Mouse (Mus musculus): Measurements from ENCODE around the gene Wdr1. TPM values are rescaled to one million over a fixed set of nuclear protein-coding genes. Genes with fewer than 3 reads are reported as not detected.

Gene Wdr1
- polyA plus RNA-seq, 1 experiment: 130 TPM

GRCm38 (mm10) chr5:38488673-38489615 lies 74.1 kb downstream of the Wdr1 start:
- Histone ChIP-seq H3ac (ENCODE audit: control insufficient read depth, insufficient read length) (no peak overlapping the region), H3K4me2 (ENCODE audit: low read depth) (no peak overlapping the region), H3K79me2 (ENCODE audit: control insufficient read depth, insufficient read depth) (no peaks in the 10 kb centered on the region), H3K36me3 (ENCODE audit: control insufficient read depth, insufficient read depth) (no peaks in the 10 kb centered on the region), H3K27me3 (ENCODE audit: control insufficient read depth, insufficient read depth, insufficient read length) (peaks cover 6% of the 10 kb centered on the region), H3K4me3 (no peak overlapping the region)
- no peak for TF ChIP-seq TCF12 (IDR thresholded peaks at IDR 0.05; ENCODE audit: insufficient read depth, poor library complexity, severe bottlenecking)
- TF ChIP-seq CEBPB (IDR thresholded peaks at IDR 0.05; ENCODE audit: insufficient read depth, poor library complexity, severe bottlenecking): no peak

DNA sequence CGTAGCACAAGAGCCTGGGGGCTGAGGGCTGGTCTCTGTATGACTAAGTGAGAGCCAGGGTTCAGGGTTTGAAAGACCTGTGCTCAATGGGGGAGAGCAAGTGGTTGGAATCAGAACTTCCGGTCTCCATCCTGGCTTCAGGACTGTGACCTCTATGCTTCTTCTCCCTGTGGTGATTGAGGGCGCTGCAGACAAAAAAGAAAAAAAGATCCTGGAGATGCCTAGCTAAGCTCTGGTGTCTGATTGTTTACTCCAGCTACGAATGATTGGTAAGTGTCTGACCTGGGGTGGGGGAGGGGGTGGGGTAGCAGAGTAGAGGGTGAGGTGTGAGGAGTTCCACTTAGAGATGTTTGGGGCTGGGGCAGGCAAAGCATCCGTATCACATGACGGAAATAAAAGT lies 75.0 kb downstream of the Wdr1 start:
- Histone ChIP-seq H3K4me2 (ENCODE audit: low read depth) (no peak overlapping the region), H3K27me3 (ENCODE audit: control insufficient read depth, insufficient read depth, insufficient read length) (peaks cover 6% of the 10 kb centered on the region), H3K79me2 (ENCODE audit: control insufficient read depth, insufficient read depth) (no peaks in the 10 kb centered on the region), H3K4me3 (no peak overlapping the region), H3K36me3 (ENCODE audit: control insufficient read depth, insufficient read depth) (no peaks in the 10 kb centered on the region), H3ac (ENCODE audit: control insufficient read depth, insufficient read length) (no peak overlapping the region)
- TF ChIP-seq POLR2AphosphoS2 (IDR thresholded peaks at IDR 0.05; ENCODE audit: insufficient read length, low read depth): no peak
- TF ChIP-seq TCF12 (IDR thresholded peaks at IDR 0.05; ENCODE audit: insufficient read depth, poor library complexity, severe bottlenecking): no peak
- no peak for TF ChIP-seq REST (IDR thresholded peaks at IDR 0.05; ENCODE audit: insufficient read depth, insufficient read length)
- TF ChIP-seq SRF (IDR thresholded peaks at IDR 0.05; ENCODE audit: control insufficient read depth, insufficient read length, low read depth): no peak
- no peak for TF ChIP-seq USF1 (IDR thresholded peaks at IDR 0.05; ENCODE audit: low read depth)
- no peak for TF ChIP-seq MAX (IDR thresholded peaks at IDR 0.05; ENCODE audit: low read depth)
- TF ChIP-seq POLR2A (IDR thresholded peaks at IDR 0.05; ENCODE audit: insufficient read length, low read depth): no peak
- TF ChIP-seq MYOD1 (IDR thresholded peaks at IDR 0.05; ENCODE audit: control insufficient read depth in 1 of 3, insufficient read length in 2 of 3, low read depth in 2 of 3): no peak
- TF ChIP-seq CEBPB (IDR thresholded peaks at IDR 0.05; ENCODE audit: insufficient read depth, poor library complexity, severe bottlenecking): no peak
- no peak for TF ChIP-seq E2F4 (IDR thresholded peaks at IDR 0.05; ENCODE audit: insufficient read depth)
- TF ChIP-seq TCF3 (IDR thresholded peaks at IDR 0.05; ENCODE audit: insufficient read length, low read depth): no peak
- TF ChIP-seq MYOG (IDR thresholded peaks at IDR 0.05; ENCODE audit: control insufficient read depth in 1 of 3, insufficient read depth in 1 of 3, insufficient read length in 2 of 3, low read depth in 2 of 3): no peak

- no peak overlapping the region for H3ac ChIP-seq (ENCODE audit: control insufficient read depth, insufficient read length)
- no peak for TF ChIP-seq CEBPB (IDR thresholded peaks at IDR 0.05; ENCODE audit: insufficient read depth, poor library complexity, severe bottlenecking)
- TF ChIP-seq POLR2AphosphoS2 (IDR thresholded peaks at IDR 0.05; ENCODE audit: insufficient read length, low read depth): no peak
- no peak for TF ChIP-seq REST (IDR thresholded peaks at IDR 0.05; ENCODE audit: insufficient read depth, insufficient read length)
- no peak for TF ChIP-seq SRF (IDR thresholded peaks at IDR 0.05; ENCODE audit: control insufficient read depth, insufficient read length, low read depth)
- no peak for TF ChIP-seq MYOG (IDR thresholded peaks at IDR 0.05; ENCODE audit: control insufficient read depth in 1 of 3, insufficient read depth in 1 of 3, insufficient read length in 2 of 3, low read depth in 2 of 3)
- no peak for TF ChIP-seq MAX (IDR thresholded peaks at IDR 0.05; ENCODE audit: low read depth)
- TF ChIP-seq POLR2A (IDR thresholded peaks at IDR 0.05; ENCODE audit: insufficient read length, low read depth): no peak
- no peak for TF ChIP-seq E2F4 (IDR thresholded peaks at IDR 0.05; ENCODE audit: insufficient read depth)
- no peak for TF ChIP-seq MYOD1 (IDR thresholded peaks at IDR 0.05; ENCODE audit: control insufficient read depth in 1 of 3, insufficient read length in 2 of 3, low read depth in 2 of 3)
- no peak for TF ChIP-seq TCF3 (IDR thresholded peaks at IDR 0.05; ENCODE audit: insufficient read length, low read depth)
- TF ChIP-seq TCF12 (IDR thresholded peaks at IDR 0.05; ENCODE audit: insufficient read depth, poor library complexity, severe bottlenecking): no peak
- no peak for TF ChIP-seq USF1 (IDR thresholded peaks at IDR 0.05; ENCODE audit: low read depth)
- no peak overlapping the region for H3K4me3 ChIP-seq
- H3K79me2 ChIP-seq (ENCODE audit: control insufficient read depth, insufficient read depth): no peaks in the 10 kb centered on the region
- no peak overlapping the region for H3K4me2 ChIP-seq (ENCODE audit: low read depth)
- H3K27me3 ChIP-seq (ENCODE audit: control insufficient read depth, insufficient read depth, insufficient read length): peaks cover 6% of the 10 kb centered on the region
- no peaks in the 10 kb centered on the region for H3K36me3 ChIP-seq (ENCODE audit: control insufficient read depth, insufficient read depth)
These were observed 75.8 kb downstream of the Wdr1 start for GRCm38 (mm10) chr5:38487247-38487646.

DNA sequence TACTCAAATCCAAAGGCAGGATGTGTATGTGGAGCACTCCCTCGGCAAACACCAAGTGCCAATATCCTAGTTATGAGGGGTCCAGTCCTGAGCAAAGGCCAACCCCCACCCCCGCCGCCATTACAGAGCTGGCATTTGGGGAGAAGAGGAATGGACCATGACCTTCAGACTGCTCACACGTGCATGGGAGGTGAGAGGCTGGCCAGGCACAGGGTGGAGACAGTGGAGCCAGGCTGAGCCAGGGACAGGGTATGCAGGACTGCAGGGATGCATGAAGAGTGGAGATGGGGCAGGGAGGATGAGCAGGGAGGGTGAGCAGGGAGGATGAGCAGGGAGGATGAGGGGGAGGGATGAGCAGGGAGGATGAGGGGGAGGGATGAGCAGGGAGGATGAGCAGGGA lies 77.1 kb downstream of the Wdr1 start:
- Histone ChIP-seq H3K27me3 (ENCODE audit: control insufficient read depth, insufficient read depth, insufficient read length) (peaks cover 4% of the 10 kb centered on the region), H3K4me2 (ENCODE audit: low read depth) (no peak overlapping the region), H3K79me2 (ENCODE audit: control insufficient read depth, insufficient read depth) (no peaks in the 10 kb centered on the region), H3K36me3 (ENCODE audit: control insufficient read depth, insufficient read depth) (no peaks in the 10 kb centered on the region), H3ac (ENCODE audit: control insufficient read depth, insufficient read length) (no peak overlapping the region), H3K4me3 (no peak overlapping the region)
- TF ChIP-seq MYOG (IDR thresholded peaks at IDR 0.05; ENCODE audit: control insufficient read depth in 1 of 3, insufficient read depth in 1 of 3, insufficient read length in 2 of 3, low read depth in 2 of 3): no peak
- TF ChIP-seq TCF12 (IDR thresholded peaks at IDR 0.05; ENCODE audit: insufficient read depth, poor library complexity, severe bottlenecking): no peak
- TF ChIP-seq SRF (IDR thresholded peaks at IDR 0.05; ENCODE audit: control insufficient read depth, insufficient read length, low read depth): no peak

GRCm38 (mm10) chr5:38483518-38484110 lies 79.4 kb downstream of the Wdr1 start:
- no peak overlapping the region for H3ac ChIP-seq (ENCODE audit: control insufficient read depth, insufficient read length)
- H3K4me2 ChIP-seq (ENCODE audit: low read depth): no peak overlapping the region
- TF ChIP-seq MYOD1 (IDR thresholded peaks at IDR 0.05; ENCODE audit: control insufficient read depth in 1 of 3, insufficient read length in 2 of 3, low read depth in 2 of 3) (no peak), SRF (IDR thresholded peaks at IDR 0.05; ENCODE audit: control insufficient read depth, insufficient read length, low read depth) (no peak), POLR2A (IDR thresholded peaks at IDR 0.05; ENCODE audit: insufficient read length, low read depth) (no peak), MAX (IDR thresholded peaks at IDR 0.05; ENCODE audit: low read depth) (no peak), MYOG (IDR thresholded peaks at IDR 0.05; ENCODE audit: control insufficient read depth in 1 of 3, insufficient read depth in 1 of 3, insufficient read length in 2 of 3, low read depth in 2 of 3) (no peak), CEBPB (IDR thresholded peaks at IDR 0.05; ENCODE audit: insufficient read depth, poor library complexity, severe bottlenecking) (no peak), POLR2AphosphoS2 (IDR thresholded peaks at IDR 0.05; ENCODE audit: insufficient read length, low read depth) (no peak), E2F4 (IDR thresholded peaks at IDR 0.05; ENCODE audit: insufficient read depth) (no peak), REST (IDR thresholded peaks at IDR 0.05; ENCODE audit: insufficient read depth, insufficient read length) (no peak)
- no peaks in the 10 kb centered on the region for H3K36me3 ChIP-seq (ENCODE audit: control insufficient read depth, insufficient read depth)
- H3K27me3 ChIP-seq (ENCODE audit: control insufficient read depth, insufficient read depth, insufficient read length): no peaks in the 10 kb centered on the region
- no peak overlapping the region for H3K4me3 ChIP-seq
- no peaks in the 10 kb centered on the region for H3K79me2 ChIP-seq (ENCODE audit: control insufficient read depth, insufficient read depth)

All from myocyte (in vitro differentiated cells).